ENCODE assay signal across 24 mouse cellular contexts in genomic region chr9:5296354-5297237, GRCm38 (mm10). TPM values are rescaled to one million over a fixed set of nuclear protein-coding genes. Genes with fewer than 3 reads are reported as not detected.
"Had no signal": no experiment of that assay in that cellular context is flagged by ENCODE, and none has a peak within 500 bp of the region (broad histone marks: within the 10 kb centered on the region; RNA-seq: fewer than 3 reads in every experiment).

No protein-coding gene starts in this region.

- H3K27me3 ChIP-seq: heart, embryonic 12.5 days; hindbrain, embryonic 12.5 days; kidney, embryonic 15.5 days; limb, embryonic 12.5 days had no signal

- H3K9me3 ChIP-seq: heart, embryonic 10.5 days; heart, embryonic 12.5 days; hindbrain, embryonic 10.5 days; hindbrain, embryonic 12.5 days; kidney, embryonic 15.5 days; limb, embryonic 10.5 days; limb, embryonic 12.5 days had no signal

- H3K4me1 ChIP-seq: heart, embryonic 10.5 days; heart, embryonic 12.5 days; hindbrain, embryonic 10.5 days; hindbrain, embryonic 12.5 days; kidney, embryonic 15.5 days; limb, embryonic 10.5 days; limb, embryonic 12.5 days had no signal

- DNase-seq: gastrocnemius, postnatal 25 days; heart, adult 18-20 months; heart, postnatal 10 days; heart, postnatal 4 days; kidney, adult 11 months; kidney, adult 2 months; kidney, adult 9 months; kidney, postnatal 14 days; kidney, postnatal 4 days; liver had no signal

- H3K9ac ChIP-seq: heart, embryonic 12.5 days; hindbrain, embryonic 12.5 days; hindbrain, embryonic 14.5 days; kidney, embryonic 15.5 days; limb, embryonic 12.5 days had no signal

- H3K4me3 ChIP-seq: heart, embryonic 10.5 days; heart, embryonic 12.5 days; hindbrain, embryonic 10.5 days; hindbrain, embryonic 12.5 days; kidney, embryonic 15.5 days; layer of hippocampus, adult 2 months; left cerebral cortex, adult 2 months; limb, embryonic 10.5 days; limb, embryonic 12.5 days had no signal

- ATAC-seq: hindbrain, embryonic 16.5 days; inflammation-experienced regulatory T-cells, adult 6 months had no signal

- H3K27ac ChIP-seq: heart, embryonic 10.5 days; hindbrain, embryonic 10.5 days; hindbrain, embryonic 12.5 days; hindbrain, embryonic 14.5 days; kidney, embryonic 15.5 days; kidney, postnatal 0 days; layer of hippocampus, adult 2 months; left cerebral cortex, adult 2 months; limb, embryonic 10.5 days; limb, embryonic 12.5 days had no signal

- H3K4me2 ChIP-seq: heart, embryonic 12.5 days; hindbrain, embryonic 12.5 days; hindbrain, embryonic 14.5 days; kidney, embryonic 15.5 days; limb, embryonic 12.5 days; liver, embryonic 11.5 days had no signal

- H3K36me3 ChIP-seq: heart, embryonic 10.5 days; heart, embryonic 12.5 days; hindbrain, embryonic 10.5 days; hindbrain, embryonic 12.5 days; kidney, embryonic 15.5 days; limb, embryonic 10.5 days; limb, embryonic 12.5 days had no signal

RNA-seq across cellular contexts. Expression of gene Casp4, which starts 12.0 kb away (rescaled TPM):
- polyA plus RNA-seq: hindbrain, embryonic 10.5 days; hindbrain, embryonic 12.5 days had no signal

RNA-seq across cellular contexts. Expression of gene Casp12, which starts 48.6 kb away (rescaled TPM):
- polyA plus RNA-seq: heart, embryonic 10.5 days; hindbrain, embryonic 10.5 days; inflammation-experienced regulatory T-cells, adult 6 months; limb, embryonic 10.5 days; limb, embryonic 12.5 days had no signal
